Mouse (Mus musculus) stomach, postnatal 0 days (tissue): ENCODE data around the gene Fam196a. TPM values are rescaled to one million over a fixed set of nuclear protein-coding genes. Genes with fewer than 3 reads are reported as not detected.

Source experiments
- ATAC-seq: fragments of 200-750 bp; cut with Nextera tagmentation; 2 replicates; pipeline ENCODE4 v1.8.0; 2017; ENCODE audit not compliant: low FRiP score, low TSS enrichment
- DNase-seq: peaks from one replicate; pipeline ENCODE4 v3.0.0-alpha.2; 2016; ENCODE audit warnings: low spot score
- H3K27ac ChIP-seq: fragments of 300-500 bp; sonication (generic); replicated peaks from 2 replicates; pipeline ENCODE4 v1.5.1; 2014; ENCODE audit warnings: mild to moderate bottlenecking, control low read depth
- H3K27me3 ChIP-seq: fragments of 300-500 bp; sonication (generic); 2 replicates; pipeline ENCODE4 v1.6.1; 2014; ENCODE audit warnings: low read length; ENCODE audit not compliant: control insufficient read depth, insufficient read depth
- H3K36me3 ChIP-seq: fragments of 300-500 bp; sonication (generic); 2 replicates; pipeline ENCODE4 v1.6.1; 2014; ENCODE audit warnings: low read length, mixed read lengths; ENCODE audit not compliant: control insufficient read depth, insufficient read depth
- H3K4me1 ChIP-seq: fragments of 300-500 bp; sonication (generic); replicated peaks from 2 replicates; pipeline ENCODE4 v1.6.1; 2014; ENCODE audit warnings: antibody characterized with exemption; ENCODE audit not compliant: control insufficient read depth, insufficient read depth
- H3K4me2 ChIP-seq: fragments of 300-500 bp; sonication (generic); replicated peaks from 2 replicates; pipeline ENCODE4 v1.6.1; 2014; ENCODE audit warnings: low read depth, mild to moderate bottlenecking, control low read depth, moderate library complexity
- H3K4me3 ChIP-seq: fragments of 300-500 bp; sonication (generic); 2 replicates; pipeline ENCODE4 v1.5.1; 2014; ENCODE audit warnings: low read depth, low read length, control low read depth
- H3K9ac ChIP-seq: fragments of 300-500 bp; sonication (generic); 2 replicates; pipeline ENCODE4 v1.6.1; 2014; ENCODE audit warnings: mild to moderate bottlenecking, low read length, control low read depth, mixed read lengths
- H3K9me3 ChIP-seq: fragments of 300-500 bp; sonication (generic); 2 replicates; pipeline ENCODE4 v1.6.1; 2016; ENCODE audit warnings: low read length; ENCODE audit not compliant: control insufficient read depth
- CTCF ChIP-seq: IDR thresholded peaks from 2 replicates; pipeline ENCODE4 v1.5.1; 2016; ENCODE audit warnings: antibody characterized with exemption, low read depth, mild to moderate bottlenecking, moderate library complexity
- EP300 ChIP-seq: optimal IDR thresholded peaks from 2 replicates; pipeline ENCODE3; 2016; ENCODE audit warnings: antibody characterized with exemption
- WGBS: fragments of 180-500 bp; shearing (Covaris S2); extraction: QIAGEN DNeasy Blood & Tissue Kit; methylation state at CpG from one replicate; pipeline ENCODE4 v1.1.7; 2014; 5-methylcytosine and 5-hydroxymethylcytosine counted together
- polyA plus RNA-seq: library from polyadenylated mRNA; unstranded; fragments of >200 nt; fragmentation: Nextera tagmentation; extraction: Ambion mirVana; gene quantifications from 2 replicates; pipeline ENCODE4 v1.2.1, GENCODE M21; 2015

Gene Fam196a
- polyA plus RNA-seq, 1 experiment from 2014 or later: 0.51 TPM

DNA sequence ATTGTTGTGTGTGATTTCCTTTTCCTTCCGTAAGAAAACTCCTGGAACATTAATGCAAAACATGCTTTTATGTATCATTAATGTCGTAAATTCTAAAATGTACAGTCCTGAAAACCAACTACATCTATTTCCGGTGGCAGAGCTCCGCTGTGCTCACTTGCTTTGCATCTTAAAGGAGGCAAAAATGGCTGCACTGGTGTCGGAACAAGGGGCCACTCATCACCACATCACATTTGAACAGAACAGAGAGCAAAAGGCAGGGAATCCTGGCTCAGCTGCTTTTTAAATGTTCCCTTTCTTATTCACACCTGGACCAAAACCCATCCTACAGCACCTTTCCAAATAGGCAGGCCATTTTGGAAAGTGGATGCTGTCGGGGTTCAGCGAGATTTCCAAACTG, 65.2 kb downstream of the Fam196a start:
- no peak overlapping the region for H3K4me2 ChIP-seq
- H3K4me1 ChIP-seq: no peaks in the 10 kb centered on the region
- no peak overlapping the region for H3K9ac ChIP-seq
- H3K36me3 ChIP-seq: 0 out of 2 replicates have a peak, but pooled peaks cover 4% of the 10 kb centered on the region
- TF ChIP-seq EP300 (no peak), CTCF (no peak)
- no peak overlapping the region for H3K4me3 ChIP-seq
- H3K27ac ChIP-seq: no peak overlapping the region
- ATAC-seq (no peak), DNase-seq (no peak)
- H3K27me3 ChIP-seq: no peaks in the 10 kb centered on the region
- H3K9me3 ChIP-seq: no peaks in the 10 kb centered on the region
- 92% methylated on average over 7 of the region's 7 CpGs for WGBS

- 0 out of 2 replicates have a peak, but pooled peaks cover 4% of the 10 kb centered on the region for H3K36me3 ChIP-seq
- H3K9me3 ChIP-seq: no peaks in the 10 kb centered on the region
- ATAC-seq (no peak), DNase-seq (no peak)
- no peaks in the 10 kb centered on the region for H3K4me1 ChIP-seq
- TF ChIP-seq EP300 (no peak), CTCF (no peak)
- no peak overlapping the region for H3K4me3 ChIP-seq
- H3K4me2 ChIP-seq: no peak overlapping the region
- 79% methylated on average over 3 of the region's 3 CpGs for WGBS
- H3K27me3 ChIP-seq: no peaks in the 10 kb centered on the region
- H3K27ac ChIP-seq: no peak overlapping the region
- no peak overlapping the region for H3K9ac ChIP-seq
Measured at GRCm38 (mm10) chr7:134872511-134872910, 65.7 kb downstream of the Fam196a start.

GRCm38 (mm10) chr7:134864175-134864574, 74.1 kb downstream of the Fam196a start:
- WGBS: 55% methylated on average over 2 of the region's 2 CpGs
- Histone ChIP-seq H3K27ac (no peak overlapping the region), H3K9me3 (no peaks in the 10 kb centered on the region), H3K4me2 (no peak overlapping the region), H3K4me1 (no peaks in the 10 kb centered on the region), H3K9ac (no peak overlapping the region), H3K4me3 (no peak overlapping the region), H3K36me3 (no peaks in the 10 kb centered on the region), H3K27me3 (no peaks in the 10 kb centered on the region)
- ATAC-seq: no peak
- peak; percentile 67 for DNase-seq
- no peak for TF ChIP-seq CTCF
- no peak for TF ChIP-seq EP300

GRCm38 (mm10) chr7:134862000-134862399, 76.2 kb downstream of the Fam196a start:
- H3K4me3 ChIP-seq: no peak overlapping the region
- no peaks in the 10 kb centered on the region for H3K4me1 ChIP-seq
- no peaks in the 10 kb centered on the region for H3K9me3 ChIP-seq
- no peaks in the 10 kb centered on the region for H3K36me3 ChIP-seq
- no peak for DNase-seq
- H3K9ac ChIP-seq: no peak overlapping the region
- no peak for ATAC-seq
- H3K4me2 ChIP-seq: no peak overlapping the region
- H3K27ac ChIP-seq: no peak overlapping the region
- TF ChIP-seq EP300 (no peak), CTCF (no peak)
- WGBS: 91% methylated on average over 6 of the region's 6 CpGs
- no peaks in the 10 kb centered on the region for H3K27me3 ChIP-seq

- Histone ChIP-seq H3K9me3 (no peaks in the 10 kb centered on the region), H3K4me2 (no peak overlapping the region), H3K27ac (no peak overlapping the region), H3K9ac (no peak overlapping the region), H3K4me3 (no peak overlapping the region), H3K27me3 (no peaks in the 10 kb centered on the region), H3K4me1 (no peaks in the 10 kb centered on the region), H3K36me3 (no peaks in the 10 kb centered on the region)
- ATAC-seq: no peak
- no peak for TF ChIP-seq CTCF
- WGBS: 85% methylated on average over 4 of the region's 4 CpGs
- no peak for DNase-seq
Measured at GRCm38 (mm10) chr7:134842751-134843150, 95.5 kb downstream of the Fam196a start.

DNA sequence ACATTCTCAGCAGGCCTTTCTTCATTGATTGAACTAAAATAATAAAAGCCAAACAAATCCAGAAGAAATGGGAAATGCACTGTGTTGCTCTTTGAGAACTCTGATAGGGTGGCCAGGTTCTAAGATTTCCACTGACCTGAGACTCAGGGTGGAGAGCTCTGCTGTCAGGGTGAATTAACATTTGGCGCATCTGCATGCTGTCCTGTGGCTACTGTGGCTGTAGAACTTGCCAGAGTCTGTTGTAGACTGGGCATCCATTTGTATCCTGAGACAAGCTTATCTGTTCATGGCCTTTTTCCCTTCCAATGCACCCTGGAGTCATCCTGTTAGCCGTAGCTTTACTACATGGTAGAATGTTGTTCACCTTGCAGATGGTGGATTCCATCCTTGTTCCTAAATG, 98.2 kb downstream of the Fam196a start:
- 90% methylated on average over 2 of the region's 2 CpGs for WGBS
- Histone ChIP-seq H3K4me2 (no peak overlapping the region), H3K4me1 (no peaks in the 10 kb centered on the region), H3K27me3 (no peaks in the 10 kb centered on the region), H3K9me3 (no peaks in the 10 kb centered on the region), H3K4me3 (no peak overlapping the region), H3K9ac (no peak overlapping the region), H3K27ac (no peak overlapping the region), H3K36me3 (no peaks in the 10 kb centered on the region)
- DNase-seq (no peak), ATAC-seq (no peak)
- TF ChIP-seq CTCF (no peak), EP300 (no peak)
